12 mouse cellular contexts compared by ENCODE assay signal in the genomic region with DNA sequence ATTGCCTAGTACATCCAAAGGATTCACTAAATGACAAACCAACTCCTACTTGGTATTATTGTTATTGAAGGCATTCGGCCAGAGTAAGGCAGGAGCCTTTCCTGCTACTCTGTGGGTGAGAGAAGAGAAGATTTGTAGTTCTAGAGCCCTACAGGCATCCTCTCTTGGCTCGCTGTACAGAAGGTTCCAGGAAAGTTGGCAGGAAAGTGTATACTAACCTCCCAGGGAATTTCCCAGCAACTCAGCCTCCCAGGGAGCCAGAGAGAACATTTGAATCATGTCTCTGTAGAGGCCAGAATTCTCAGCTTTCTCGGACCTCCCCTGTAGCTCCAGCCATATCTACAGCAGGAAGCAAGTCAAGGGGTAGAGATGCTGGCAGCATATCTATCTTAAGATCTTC. TPM values are rescaled to one million over a fixed set of nuclear protein-coding genes. Genes with fewer than 3 reads are reported as not detected.
DNase-seq lines count a peak whose midpoint lies in the region; ATAC-seq lines count a peak whose summit lies in the region.
"Had no signal": no experiment of that assay in that cellular context is flagged by ENCODE, and none has a peak within 500 bp of the region (broad histone marks: within the 10 kb centered on the region; RNA-seq: fewer than 3 reads in every experiment).

No protein-coding gene starts in this region.

- H3K27ac ChIP-seq in kidney, embryonic 16.5 days (ENCODE audit: low read length): no peak overlapping the region
- H3K27ac ChIP-seq in limb, embryonic 10.5 days: no peak overlapping the region
- H3K27ac ChIP-seq: neural tube, embryonic 12.5 days had no signal

- no peak overlapping the region for H3K4me3 ChIP-seq in kidney, embryonic 16.5 days (ENCODE audit: low read length)
- no peak overlapping the region for H3K4me3 ChIP-seq in limb, embryonic 10.5 days
- H3K4me3 ChIP-seq: megakaryocyte, embryonic 14.5 days; neural tube, embryonic 12.5 days had no signal

- no peak overlapping the region for H3K9ac ChIP-seq in kidney, embryonic 16.5 days (replicated peaks; ENCODE audit: low read length)
- H3K9ac ChIP-seq: neural tube, embryonic 12.5 days had no signal

- H3K36me3 ChIP-seq in kidney, embryonic 16.5 days (ENCODE audit: insufficient read depth, low read length): no peaks in the 10 kb centered on the region
- H3K36me3 ChIP-seq in limb, embryonic 10.5 days: no peaks in the 10 kb centered on the region
- H3K36me3 ChIP-seq: G1E; neural tube, embryonic 12.5 days had no signal

- peak; percentile 57 for DNase-seq in kidney, adult 11 months
- DNase-seq in 3134 (ENCODE audit: extremely low read depth, insufficient read length, low spot score) (peak; percentile 63), NIH3T3 (ENCODE audit: low read depth) (peak; percentile 94)
- peak; percentile 35 for DNase-seq in heart, postnatal 4 days
- no peak for DNase-seq in spleen, postnatal 14 days (ENCODE audit: low spot score in 2 of 2)
- DNase-seq in limb, embryonic 10.5 days (ENCODE audit: low spot score): no peak

- H3K4me2 ChIP-seq in kidney, embryonic 16.5 days (replicated peaks; ENCODE audit: low read depth, low read length): no peak overlapping the region
- H3K4me2 ChIP-seq: neural tube, embryonic 12.5 days had no signal

- no peak for ATAC-seq in kidney, embryonic 16.5 days (ENCODE audit: low FRiP score, low TSS enrichment)
- no peak for ATAC-seq in CD4-positive, CD25-positive, alpha-beta regulatory T cell, adult 4 months
- ATAC-seq: forebrain, embryonic 16.5 days had no signal

- 61% methylated on average over 3 of the region's 3 CpGs for WGBS in kidney, embryonic 16.5 days
- 89% methylated on average over 3 of the region's 3 CpGs for WGBS in limb, embryonic 10.5 days

- peaks cover 11% of the 10 kb centered on the region for H3K4me1 ChIP-seq in kidney, embryonic 16.5 days (ENCODE audit: insufficient read depth, low read length)
- H3K4me1 ChIP-seq in limb, embryonic 10.5 days: peaks cover 16% of the 10 kb centered on the region
- H3K4me1 ChIP-seq: neural tube, embryonic 12.5 days had no signal

- H3K9me3 ChIP-seq in kidney, embryonic 16.5 days (ENCODE audit: low read length): peaks cover 2% of the 10 kb centered on the region; the same call in 1 of the 2 replicates
- H3K9me3 ChIP-seq in limb, embryonic 10.5 days (replicated peaks): no peaks in the 10 kb centered on the region
- H3K9me3 ChIP-seq: neural tube, embryonic 12.5 days had no signal

- H3K27me3 ChIP-seq in kidney, embryonic 16.5 days (ENCODE audit: insufficient read depth, low read length): no peaks in the 10 kb centered on the region
- H3K27me3 ChIP-seq in limb, embryonic 10.5 days (ENCODE audit: low read depth, poor library complexity, severe bottlenecking): no peaks in the 10 kb centered on the region
- H3K27me3 ChIP-seq: neural tube, embryonic 12.5 days had no signal

RNA-seq across cellular contexts. Expression of gene Fth1, which starts 33.4 kb away (rescaled TPM):
- polyA plus RNA-seq in kidney, embryonic 16.5 days (2015; fragmentation: Nextera tagmentation; extraction: Ambion mirVana): 1,651 and 1,666 TPM in 2 replicates
- 1,000 to 10,000 TPM; 1,376 to 1,487 TPM for total RNA-seq in heart, postnatal 4 days (2021)
- 1,000 to 10,000 TPM; 2,170 to 2,387 TPM for polyA plus RNA-seq in CD4-positive, CD25-positive, alpha-beta regulatory T cell, adult 4 months (2017; shearing (Covaris generic))
- polyA plus RNA-seq in limb, embryonic 10.5 days (2016; fragmentation: Nextera tagmentation; extraction: Ambion mirVana): 1,175 and 1,229 TPM in 2 replicates

RNA-seq across cellular contexts. Expression of gene Incenp, which starts 47.6 kb away (rescaled TPM):
- 99.9 and 106 TPM in 2 replicates for polyA plus RNA-seq in kidney, embryonic 16.5 days (2015; fragmentation: Nextera tagmentation; extraction: Ambion mirVana)
- total RNA-seq in heart, postnatal 4 days (2021): 10 to 100 TPM; 66.8 to 68.2 TPM
- 10 to 100 TPM; 12.8 to 17.5 TPM for polyA plus RNA-seq in CD4-positive, CD25-positive, alpha-beta regulatory T cell, adult 4 months (2017; shearing (Covaris generic))
- 167 and 183 TPM in 2 replicates for polyA plus RNA-seq in limb, embryonic 10.5 days (2016; fragmentation: Nextera tagmentation; extraction: Ambion mirVana)

RNA-seq across cellular contexts. Expression of gene Best1, which starts 54.4 kb away (rescaled TPM):
- polyA plus RNA-seq in kidney, embryonic 16.5 days (2015; fragmentation: Nextera tagmentation; extraction: Ambion mirVana): 1.4 and 1.9 TPM in 2 replicates
- total RNA-seq in heart, postnatal 4 days (2021): not detected
- under 1 TPM; 0.29 to 0.31 TPM for polyA plus RNA-seq in CD4-positive, CD25-positive, alpha-beta regulatory T cell, adult 4 months (2017; shearing (Covaris generic))
- 2.3 TPM in 2 replicates for polyA plus RNA-seq in limb, embryonic 10.5 days (2016; fragmentation: Nextera tagmentation; extraction: Ambion mirVana)

RNA-seq across cellular contexts. Expression of gene Rab3il1, which starts 54.5 kb away (rescaled TPM):
- polyA plus RNA-seq in kidney, embryonic 16.5 days (2015; fragmentation: Nextera tagmentation; extraction: Ambion mirVana): 32.0 and 34.6 TPM in 2 replicates
- total RNA-seq in heart, postnatal 4 days (2021): 10 to 100 TPM; 12.2 to 12.5 TPM
- not detected for polyA plus RNA-seq in CD4-positive, CD25-positive, alpha-beta regulatory T cell, adult 4 months (2017; shearing (Covaris generic))
- polyA plus RNA-seq in limb, embryonic 10.5 days (2016; fragmentation: Nextera tagmentation; extraction: Ambion mirVana): 39.2 and 41.5 TPM in 2 replicates

Comparison
In these comparisons a context has a peak if more than half of its experiments do, and no peak if none do; other contexts are left out.
1. DNase-seq: peak in kidney, adult 11 months (single experiment), 3134 (single experiment), NIH3T3 (single experiment) and heart, postnatal 4 days (single experiment); none in spleen, postnatal 14 days (0 of 2) and limb, embryonic 10.5 days (single experiment).